Mouse (Mus musculus) midbrain, embryonic 13.5 days (tissue): ENCODE data around the gene Msantd1. TPM values are rescaled to one million over a fixed set of nuclear protein-coding genes. Genes with fewer than 3 reads are reported as not detected.

ENCODE experiments used
- ATAC-seq: fragments of 200-750 bp; cut with Nextera tagmentation; 2 replicates; pipeline ENCODE4 v1.8.0; 2017; ENCODE audit warnings: mild to moderate bottlenecking, moderate TSS enrichment, moderate library complexity
- H3K27ac ChIP-seq: fragments of 300-500 bp; sonication (generic); 2 replicates; pipeline ENCODE4 v1.5.1; 2015; ENCODE audit warnings: inconsistent platforms, mild to moderate bottlenecking, moderate library complexity
- H3K27me3 ChIP-seq: fragments of 300-500 bp; sonication (generic); 2 replicates; pipeline ENCODE4 v1.6.1; 2015; ENCODE audit warnings: mild to moderate bottlenecking, inconsistent platforms
- H3K36me3 ChIP-seq: fragments of 300-500 bp; sonication (generic); 2 replicates; pipeline ENCODE4 v1.6.1; 2015; ENCODE audit warnings: mild to moderate bottlenecking, inconsistent platforms
- H3K4me1 ChIP-seq: fragments of 300-500 bp; sonication (generic); replicated peaks from 2 replicates; pipeline ENCODE4 v1.6.1; 2015; ENCODE audit warnings: inconsistent platforms
- H3K4me2 ChIP-seq: fragments of 300-500 bp; sonication (generic); replicated peaks from 2 replicates; pipeline ENCODE4 v1.6.1; 2015; ENCODE audit warnings: moderate library complexity, mild to moderate bottlenecking, inconsistent platforms
- H3K4me3 ChIP-seq: fragments of 300-500 bp; sonication (generic); replicated peaks from 2 replicates; pipeline ENCODE4 v1.5.1; 2015; ENCODE audit warnings: mild to moderate bottlenecking, inconsistent platforms
- H3K9ac ChIP-seq: fragments of 300-500 bp; sonication (generic); replicated peaks from 2 replicates; pipeline ENCODE4 v1.6.1; 2015; ENCODE audit warnings: mild to moderate bottlenecking, inconsistent platforms
- H3K9me3 ChIP-seq: fragments of 300-500 bp; sonication (generic); 2 replicates; pipeline ENCODE4 v1.6.1; 2016; ENCODE audit warnings: mild to moderate bottlenecking, inconsistent platforms
- WGBS: fragments of 180-500 bp; shearing (Covaris S2); methylation state at CpG from one replicate; pipeline ENCODE4 v1.1.7; 2015; 5-methylcytosine and 5-hydroxymethylcytosine counted together
- polyA plus RNA-seq: library from polyadenylated mRNA; unstranded; fragments of >200 nt; fragmentation: Nextera tagmentation; extraction: Ambion mirVana; gene quantifications from 2 replicates; pipeline ENCODE4 v1.2.1, GENCODE M21; 2015

The Msantd1 gene
- polyA plus RNA-seq, 1 experiment from 2014 or later, result 2.3 TPM

- H3K27me3 ChIP-seq, result no peaks in the 10 kb centered on the region
- no peak overlapping the region for H3K4me3 ChIP-seq
- no peak overlapping the region for H3K9ac ChIP-seq
- 79% methylated on average over 9 of the region's 9 CpGs for WGBS
- H3K4me2 ChIP-seq, result no peak overlapping the region
- no peak overlapping the region for H3K27ac ChIP-seq
- H3K36me3 ChIP-seq, result peaks cover 70% of the 10 kb centered on the region
- peaks cover 10% of the 10 kb centered on the region for H3K4me1 ChIP-seq
- no peak for ATAC-seq
- no peaks in the 10 kb centered on the region for H3K9me3 ChIP-seq
Measured at GRCm38 (mm10) chr5:34908726-34909633, 1.2 kb downstream of the Msantd1 start.

GRCm38 (mm10) chr5:34909634-34910503 is 2.1 kb downstream of the Msantd1 start:
- Histone ChIP-seq H3K4me3 (no peak overlapping the region), H3K27ac (no peak overlapping the region), H3K36me3 (peaks cover 62% of the 10 kb centered on the region), H3K27me3 (no peaks in the 10 kb centered on the region), H3K9ac (no peak overlapping the region), H3K4me1 (peaks cover 10% of the 10 kb centered on the region), H3K9me3 (no peaks in the 10 kb centered on the region), H3K4me2 (no peak overlapping the region)
- ATAC-seq, result no peak
- 92% methylated on average over 1 of the region's 1 CpGs for WGBS

- Histone ChIP-seq H3K27me3 (no peaks in the 10 kb centered on the region), H3K9me3 (no peaks in the 10 kb centered on the region), H3K36me3 (peaks cover 56% of the 10 kb centered on the region), H3K4me3 (no peak overlapping the region), H3K4me2 (no peak overlapping the region), H3K9ac (no peak overlapping the region), H3K27ac (no peak overlapping the region), H3K4me1 (peaks cover 10% of the 10 kb centered on the region)
- WGBS, result 73% methylated on average over 4 of the region's 4 CpGs
- ATAC-seq, result no peak
Measured at GRCm38 (mm10) chr5:34910504-34910815, 2.6 kb downstream of the Msantd1 start.

GRCm38 (mm10) chr5:34915801-34916200 is 8.0 kb downstream of the Msantd1 start:
- no peak overlapping the region for H3K4me2 ChIP-seq

GRCm38 (mm10) chr5:34917234-34917655 is 9.4 kb downstream of the Msantd1 start:
- Histone ChIP-seq H3K4me3 (no peak overlapping the region), H3K36me3 (peaks cover 16% of the 10 kb centered on the region), H3K9me3 (no peaks in the 10 kb centered on the region), H3K4me1 (peaks cover 19% of the 10 kb centered on the region), H3K27me3 (no peaks in the 10 kb centered on the region), H3K27ac (peak overlapping the region; percentile 54; the same call in 1 of the 2 replicates), H3K4me2 (no peak overlapping the region), H3K9ac (peak overlapping the region; percentile 32; the same call in 1 of the 2 replicates)
- ATAC-seq, result peak; percentile 65
- WGBS, result 45% methylated on average over 10 of the region's 10 CpGs

More at GRCm38 (mm10) chr5:34915801-34916200, 8.0 kb downstream of the Msantd1 start:
- Histone ChIP-seq H3K9me3 (no peaks in the 10 kb centered on the region), H3K27me3 (no peaks in the 10 kb centered on the region), H3K9ac (no peak overlapping the region), H3K4me3 (no peak overlapping the region), H3K27ac (no peak overlapping the region), H3K4me1 (peaks cover 19% of the 10 kb centered on the region), H3K36me3 (peaks cover 8% of the 10 kb centered on the region)
- ATAC-seq, result peak; percentile 76
- 18% methylated on average over 1 of the region's 1 CpGs for WGBS

GRCm38 (mm10) chr5:34918785-34919184 is 11.0 kb downstream of the Msantd1 start:
- no peak overlapping the region for H3K27ac ChIP-seq
- ATAC-seq, result no peak
- no peak overlapping the region for H3K4me2 ChIP-seq
- H3K4me3 ChIP-seq, result no peak overlapping the region
- H3K9me3 ChIP-seq, result no peaks in the 10 kb centered on the region
- no peak overlapping the region for H3K9ac ChIP-seq
- H3K36me3 ChIP-seq, result peaks cover 29% of the 10 kb centered on the region
- WGBS, result 93% methylated on average over 3 of the region's 3 CpGs
- no peaks in the 10 kb centered on the region for H3K27me3 ChIP-seq
- H3K4me1 ChIP-seq, result peaks cover 19% of the 10 kb centered on the region

- H3K36me3 ChIP-seq, result peaks cover 57% of the 10 kb centered on the region
- H3K4me1 ChIP-seq, result peaks cover 3% of the 10 kb centered on the region
- ATAC-seq, result no peak
Measured at GRCm38 (mm10) chr5:34922531-34922930, 14.7 kb downstream of the Msantd1 start.

GRCm38 (mm10) chr5:34923920-34924319 is 16.1 kb downstream of the Msantd1 start:
- 95% methylated on average over 4 of the region's 4 CpGs for WGBS

More at GRCm38 (mm10) chr5:34922531-34922930, 14.7 kb downstream of the Msantd1 start:
- Histone ChIP-seq H3K4me3 (no peak overlapping the region), H3K27ac (no peak overlapping the region), H3K9me3 (no peaks in the 10 kb centered on the region), H3K9ac (no peak overlapping the region), H3K4me2 (no peak overlapping the region), H3K27me3 (no peaks in the 10 kb centered on the region)
- WGBS, result 68% methylated on average over 6 of the region's 6 CpGs

GRCm38 (mm10) chr5:34924519-34924918 is 16.7 kb downstream of the Msantd1 start:
- Histone ChIP-seq H3K9me3 (no peaks in the 10 kb centered on the region), H3K4me2 (no peak overlapping the region), H3K27me3 (no peaks in the 10 kb centered on the region), H3K9ac (no peak overlapping the region), H3K36me3 (peaks cover 57% of the 10 kb centered on the region), H3K27ac (no peak overlapping the region), H3K4me1 (no peaks in the 10 kb centered on the region), H3K4me3 (no peak overlapping the region)
- no peak for ATAC-seq
- WGBS, result 96% methylated on average over 7 of the region's 7 CpGs

More at GRCm38 (mm10) chr5:34923920-34924319, 16.1 kb downstream of the Msantd1 start:
- Histone ChIP-seq H3K4me1 (no peaks in the 10 kb centered on the region), H3K27me3 (no peaks in the 10 kb centered on the region), H3K9me3 (no peaks in the 10 kb centered on the region), H3K4me2 (no peak overlapping the region), H3K9ac (no peak overlapping the region), H3K4me3 (no peak overlapping the region), H3K27ac (no peak overlapping the region), H3K36me3 (peaks cover 57% of the 10 kb centered on the region)
- no peak for ATAC-seq

- Histone ChIP-seq H3K9ac (no peak overlapping the region), H3K36me3 (peaks cover 40% of the 10 kb centered on the region), H3K4me3 (no peak overlapping the region), H3K27me3 (no peaks in the 10 kb centered on the region), H3K9me3 (no peaks in the 10 kb centered on the region), H3K27ac (no peak overlapping the region), H3K4me1 (peaks cover 18% of the 10 kb centered on the region), H3K4me2 (no peak overlapping the region)
- no peak for ATAC-seq
- 88% methylated on average over 4 of the region's 4 CpGs for WGBS
Measured at GRCm38 (mm10) chr5:34927648-34928047, 19.8 kb downstream of the Msantd1 start.

- peaks cover 18% of the 10 kb centered on the region for H3K4me1 ChIP-seq
- no peak overlapping the region for H3K4me2 ChIP-seq
- H3K9me3 ChIP-seq, result no peaks in the 10 kb centered on the region
- ATAC-seq, result no peak
- WGBS, result 78% methylated on average over 9 of the region's 9 CpGs
- peak overlapping the region; percentile 32; the same call in 1 of the 2 replicates for H3K27ac ChIP-seq
- H3K4me3 ChIP-seq, result no peak overlapping the region
- peaks cover 13% of the 10 kb centered on the region for H3K36me3 ChIP-seq
- no peaks in the 10 kb centered on the region for H3K27me3 ChIP-seq
- H3K9ac ChIP-seq, result no peak overlapping the region
Measured at GRCm38 (mm10) chr5:34930151-34930975, 22.6 kb downstream of the Msantd1 start.
